In genomic region chr15:13093954-13094880, GRCm38 (mm10) we compare ENCODE assay signal across 17 mouse cellular contexts.
DNase-seq lines count a peak whose midpoint lies in the region; ATAC-seq and TF ChIP-seq lines count a peak whose summit lies in the region.
"Had no signal": no experiment of that assay in that cellular context is flagged by ENCODE, and none has a peak within 500 bp of the region (broad histone marks: within the 10 kb centered on the region; RNA-seq: fewer than 3 reads in every experiment).

No protein-coding gene starts in this region.

- H3K9ac ChIP-seq in midbrain, embryonic 11.5 days (ENCODE audit: low read length), result no peak overlapping the region
- no peak overlapping the region for H3K9ac ChIP-seq in hindbrain, embryonic 16.5 days (ENCODE audit: low read depth, low read length)
- H3K9ac ChIP-seq: limb, embryonic 15.5 days; neural tube, embryonic 12.5 days; stomach, embryonic 15.5 days had no signal

- H3K4me1 ChIP-seq in midbrain, embryonic 11.5 days (ENCODE audit: control insufficient read depth, insufficient read depth, low read length), result 0 out of 2 replicates have a peak, but pooled peaks cover 8% of the 10 kb centered on the region
- peaks cover 29% of the 10 kb centered on the region for H3K4me1 ChIP-seq in midbrain, embryonic 10.5 days
- peaks cover 3% of the 10 kb centered on the region for H3K4me1 ChIP-seq in hindbrain, embryonic 16.5 days (ENCODE audit: control insufficient read depth, insufficient read depth, low read depth, low read length)
- H3K4me1 ChIP-seq in cerebellum, adult 2 months (ENCODE audit: control insufficient read depth, insufficient read depth, low read length), result no peaks in the 10 kb centered on the region
- H3K4me1 ChIP-seq: limb, embryonic 15.5 days; neural tube, embryonic 12.5 days; stomach, embryonic 15.5 days had no signal

- 75% methylated on average over 19 of the region's 19 CpGs for WGBS in midbrain, embryonic 11.5 days
- WGBS in midbrain, embryonic 10.5 days, result 88% methylated on average over 19 of the region's 19 CpGs
- 62% methylated on average over 19 of the region's 19 CpGs for WGBS in hindbrain, embryonic 16.5 days
- WGBS in cerebellum, adult 2 months, result 60% methylated on average over 19 of the region's 19 CpGs

- no peak for TF ChIP-seq CTCF in brain, embryonic 14.5 days (IDR thresholded peaks at IDR 0.05; ENCODE audit: borderline replicate concordance, extremely low read depth, insufficient read depth, insufficient read length)
- TF ChIP-seq CTCF in cerebellum, adult 2 months (IDR thresholded peaks at IDR 0.05; ENCODE audit: borderline replicate concordance, insufficient read depth, low read depth, low read length), result no peak

- no peak for TF ChIP-seq POLR2A in brain, embryonic 14.5 days (IDR thresholded peaks at IDR 0.05; ENCODE audit: borderline replicate concordance, extremely low read depth, insufficient read depth, insufficient read length, poor library complexity, severe bottlenecking)
- TF ChIP-seq POLR2A in cerebellum, adult 2 months (IDR thresholded peaks at IDR 0.05; ENCODE audit: borderline replicate concordance, insufficient read depth, low read length), result no peak

- no peaks in the 10 kb centered on the region for H3K27me3 ChIP-seq in midbrain, embryonic 11.5 days (ENCODE audit: control insufficient read depth, insufficient read depth, low read length)
- H3K27me3 ChIP-seq in midbrain, embryonic 10.5 days (ENCODE audit: low read depth, poor library complexity, severe bottlenecking), result no peaks in the 10 kb centered on the region
- no peaks in the 10 kb centered on the region for H3K27me3 ChIP-seq in hindbrain, embryonic 16.5 days (replicated peaks; ENCODE audit: control insufficient read depth, insufficient read depth, low read length)
- no peaks in the 10 kb centered on the region for H3K27me3 ChIP-seq in cerebellum, adult 2 months (ENCODE audit: control insufficient read depth, insufficient read depth, low read length)
- H3K27me3 ChIP-seq: limb, embryonic 15.5 days; neural tube, embryonic 12.5 days; stomach, embryonic 15.5 days had no signal

- H3K4me2 ChIP-seq in midbrain, embryonic 11.5 days, result no peak overlapping the region
- H3K4me2 ChIP-seq in hindbrain, embryonic 16.5 days (ENCODE audit: low read length), result no peak overlapping the region
- H3K4me2 ChIP-seq: limb, embryonic 15.5 days; neural tube, embryonic 12.5 days; stomach, embryonic 15.5 days had no signal

- H3K4me3 ChIP-seq in midbrain, embryonic 11.5 days (ENCODE audit: low read depth, low read length), result no peak overlapping the region
- H3K4me3 ChIP-seq in midbrain, embryonic 10.5 days, result no peak overlapping the region
- no peak overlapping the region for H3K4me3 ChIP-seq in hindbrain, embryonic 16.5 days (ENCODE audit: low read length)
- H3K4me3 ChIP-seq in cerebellum, adult 2 months (replicated peaks; ENCODE audit: insufficient read depth, low read depth, low read length), result no peak overlapping the region
- H3K4me3 ChIP-seq: heart, embryonic 10.5 days; limb, embryonic 15.5 days; neural tube, embryonic 12.5 days; stomach, embryonic 15.5 days had no signal

- no peak overlapping the region for H3K27ac ChIP-seq in midbrain, embryonic 11.5 days (ENCODE audit: low read depth, low read length)
- H3K27ac ChIP-seq in midbrain, embryonic 10.5 days (replicated peaks), result no peak overlapping the region
- no peak overlapping the region for H3K27ac ChIP-seq in hindbrain, embryonic 16.5 days (ENCODE audit: low read depth, low read length)
- H3K27ac ChIP-seq in cerebellum, adult 2 months (ENCODE audit: insufficient read depth, low read length), result no peak overlapping the region
- H3K27ac ChIP-seq: limb, embryonic 15.5 days; neural tube, embryonic 12.5 days; stomach, embryonic 15.5 days had no signal

- no peaks in the 10 kb centered on the region for H3K9me3 ChIP-seq in midbrain, embryonic 11.5 days (ENCODE audit: control insufficient read depth, low read length)
- H3K9me3 ChIP-seq in midbrain, embryonic 10.5 days (replicated peaks), result no peaks in the 10 kb centered on the region
- no peaks in the 10 kb centered on the region for H3K9me3 ChIP-seq in hindbrain, embryonic 16.5 days (ENCODE audit: control insufficient read depth, low read length)
- H3K9me3 ChIP-seq: heart, embryonic 10.5 days; limb, embryonic 15.5 days; neural tube, embryonic 12.5 days; stomach, embryonic 15.5 days had no signal

- ATAC-seq in midbrain, embryonic 11.5 days (ENCODE audit: low FRiP score), result peak; percentile 68
- ATAC-seq in hindbrain, embryonic 16.5 days, result peak; percentile 76

- DNase-seq in midbrain, embryonic 11.5 days (ENCODE audit: low spot score, missing footprints), result peak; percentile 66
- DNase-seq in midbrain, embryonic 10.5 days (ENCODE audit: low spot score), result no peak
- DNase-seq in brain, embryonic 14.5 days (ENCODE audit: low read depth), result peak; percentile 70
- DNase-seq in adrenal gland, adult 8-10 months, result no peak
- no peak for DNase-seq in adrenal gland, postnatal 4 days (ENCODE audit: low spot score in 2 of 2)
- DNase-seq in cerebellum, adult 2 months, result no peak
- DNase-seq: adrenal gland, postnatal 25 days; cerebellum, adult 9-11 months; gastrocnemius, postnatal 36 days; heart, postnatal 14 days; kidney, postnatal 4 days; thymus, adult 2 months had no signal

- no peaks in the 10 kb centered on the region for H3K36me3 ChIP-seq in midbrain, embryonic 11.5 days (ENCODE audit: control insufficient read depth, insufficient read depth, low read length)
- H3K36me3 ChIP-seq in midbrain, embryonic 10.5 days, result peaks cover 5% of the 10 kb centered on the region; the same call in 1 of the 2 replicates
- H3K36me3 ChIP-seq in hindbrain, embryonic 16.5 days (ENCODE audit: control insufficient read depth, insufficient read depth, low read length), result no peaks in the 10 kb centered on the region
- H3K36me3 ChIP-seq: heart, embryonic 10.5 days; limb, embryonic 15.5 days; neural tube, embryonic 12.5 days; stomach, embryonic 15.5 days had no signal

Comparison
In these comparisons a context has a peak if more than half of its experiments do, and no peak if none do; other contexts are left out.
1. DNase-seq: peak in midbrain, embryonic 11.5 days (single experiment) and brain, embryonic 14.5 days (single experiment); none in midbrain, embryonic 10.5 days (single experiment), adrenal gland, adult 8-10 months (single experiment), adrenal gland, postnatal 4 days (0 of 2) and cerebellum, adult 2 months (0 of 2).